Mouse (Mus musculus): ENCODE results near the gene Rbm42. TPM values are rescaled to one million over a fixed set of nuclear protein-coding genes. Genes with fewer than 3 reads are reported as not detected.

Rbm42 gene
- polyA plus RNA-seq, 1 experiment from 2014 or later, result 139 TPM

DNA sequence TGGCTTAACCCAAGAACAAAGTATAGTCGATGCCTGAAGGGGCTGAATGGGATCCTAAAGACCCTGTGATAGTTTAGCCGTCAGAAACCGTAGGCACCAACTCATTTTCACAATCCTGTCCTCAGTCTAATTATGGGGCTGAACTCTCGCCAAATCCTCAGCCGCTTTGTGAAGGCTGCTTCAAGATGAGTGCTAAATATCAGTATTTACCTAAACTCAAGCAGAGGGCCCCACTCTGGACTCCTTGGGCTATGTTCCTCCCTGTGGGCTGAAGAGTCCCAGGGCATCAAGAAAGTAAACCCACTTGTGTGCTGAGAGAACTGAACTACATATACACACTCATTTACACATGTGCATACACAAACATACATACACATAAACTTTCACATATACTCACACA, 53.3 kb downstream of the Rbm42 start:
- Histone ChIP-seq H3K9ac (no peak overlapping the region), H3K9me3 (no peaks in the 10 kb centered on the region), H3K4me1 (replicated peaks) (peaks cover 14% of the 10 kb centered on the region), H3K4me2 (no peak overlapping the region), H3K36me3 (no peaks in the 10 kb centered on the region), H3K27ac (replicated peaks) (no peak overlapping the region), H3K27me3 (no peaks in the 10 kb centered on the region), H3K4me3 (no peak overlapping the region)
- 83% methylated on average over 5 of the region's 5 CpGs for WGBS
- ATAC-seq (ENCODE audit: low FRiP score, low read depth), result no peak

DNA sequence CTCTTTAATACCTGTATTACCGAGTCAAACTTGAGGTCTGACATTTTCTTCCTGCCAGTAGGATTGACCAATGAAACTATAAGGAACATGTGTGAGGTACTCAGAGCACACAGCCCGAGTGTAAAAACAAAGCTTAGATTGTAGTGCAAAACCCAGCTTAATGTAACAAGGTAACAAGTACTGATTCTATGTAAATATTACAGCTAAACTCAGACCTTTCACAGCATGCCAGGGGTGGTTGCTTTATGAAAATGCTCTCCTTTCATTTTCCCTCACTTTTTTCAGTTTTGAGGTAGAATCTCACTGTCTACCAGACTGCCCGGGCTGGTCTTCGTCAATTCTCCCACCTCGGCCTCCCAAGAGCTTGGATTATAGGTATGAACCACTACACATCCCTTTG, 54.0 kb downstream of the Rbm42 start:
- ATAC-seq (ENCODE audit: low FRiP score, low read depth), result no peak
- Histone ChIP-seq H3K4me3 (no peak overlapping the region), H3K27me3 (no peaks in the 10 kb centered on the region), H3K36me3 (no peaks in the 10 kb centered on the region), H3K9ac (no peak overlapping the region), H3K4me1 (replicated peaks) (peaks cover 14% of the 10 kb centered on the region), H3K9me3 (no peaks in the 10 kb centered on the region), H3K27ac (replicated peaks) (no peak overlapping the region), H3K4me2 (no peak overlapping the region)
- WGBS, result 90% methylated on average over 5 of the region's 5 CpGs

DNA sequence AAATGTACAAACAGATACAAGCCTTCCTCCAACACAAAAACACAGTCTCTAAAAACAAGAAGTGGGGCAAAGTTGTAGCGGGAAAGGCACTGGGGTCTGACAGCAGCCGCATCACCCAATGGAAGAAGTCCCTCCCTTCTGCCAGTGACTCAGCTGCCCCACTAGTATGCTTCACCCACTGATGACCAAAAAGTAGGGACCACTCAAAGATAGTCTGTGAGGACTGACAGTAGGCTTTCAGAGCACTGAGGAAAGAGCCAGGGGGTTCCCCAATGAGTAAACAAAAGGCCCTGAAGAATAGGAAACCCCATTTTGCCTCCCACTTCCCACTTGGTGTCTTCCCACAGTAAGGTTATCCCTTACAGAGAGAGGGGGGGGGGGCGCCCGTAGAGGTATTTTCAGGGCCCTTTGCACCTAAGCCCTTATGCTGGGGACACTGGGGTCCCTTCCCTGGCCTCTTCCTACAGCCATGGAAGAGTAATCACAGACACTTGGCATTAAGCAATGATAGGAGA, 55.5 kb downstream of the Rbm42 start:
- H3K9me3 ChIP-seq, result no peaks in the 10 kb centered on the region
- H3K4me1 ChIP-seq (replicated peaks), result peaks cover 8% of the 10 kb centered on the region
- no peak overlapping the region for H3K4me3 ChIP-seq
- no peaks in the 10 kb centered on the region for H3K27me3 ChIP-seq
- 73% methylated on average over 4 of the region's 4 CpGs for WGBS
- no peak for ATAC-seq (ENCODE audit: low FRiP score, low read depth)
- no peaks in the 10 kb centered on the region for H3K36me3 ChIP-seq
- H3K9ac ChIP-seq, result no peak overlapping the region
- no peak overlapping the region for H3K4me2 ChIP-seq
- no peak overlapping the region for H3K27ac ChIP-seq (replicated peaks)

DNA sequence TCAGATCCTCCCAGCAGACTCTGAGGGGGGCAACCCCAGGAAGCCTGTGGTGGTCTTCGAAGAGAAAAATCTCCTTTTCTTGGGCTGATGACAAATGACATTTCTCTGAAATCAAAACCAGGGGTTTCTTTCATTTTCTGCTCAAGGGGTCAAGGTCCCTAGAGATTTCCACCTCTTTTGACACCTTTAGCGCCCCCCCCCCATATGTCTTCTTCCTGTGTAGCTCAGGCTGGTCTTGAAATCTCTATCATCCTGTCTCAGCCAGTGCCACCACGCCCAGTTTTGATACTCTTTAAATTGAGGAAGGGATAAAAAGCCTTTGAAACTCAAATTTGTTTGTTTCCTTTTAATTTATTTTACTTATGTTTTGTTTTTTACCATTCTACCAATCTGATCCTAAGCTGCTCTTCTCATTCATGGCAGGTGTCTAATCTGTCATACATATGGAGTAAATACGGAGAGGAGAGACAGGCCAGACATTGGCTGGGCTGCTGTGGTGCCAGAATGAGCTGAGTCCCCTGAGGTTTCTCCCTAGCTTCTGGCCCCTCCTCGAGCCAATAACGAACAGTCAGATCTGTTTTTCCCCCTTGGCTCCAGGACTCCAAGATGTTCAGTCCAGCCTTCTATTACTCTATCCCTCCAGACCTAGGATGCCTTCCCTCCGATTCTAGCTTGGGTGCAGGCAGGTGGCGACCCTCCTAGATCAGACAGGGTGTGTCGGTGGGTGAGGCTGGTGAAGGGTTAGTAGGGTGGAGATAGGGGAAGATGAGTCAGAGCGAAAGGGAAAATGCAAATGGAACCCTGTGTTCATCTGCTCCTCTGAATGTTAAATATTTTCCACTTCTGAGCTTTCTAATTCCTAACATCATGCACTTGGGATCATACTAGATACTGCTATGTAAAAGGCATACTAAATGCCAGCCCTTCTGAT, 56.3 kb downstream of the Rbm42 start:
- Histone ChIP-seq H3K9me3 (no peaks in the 10 kb centered on the region), H3K4me3 (no peak overlapping the region), H3K27me3 (no peaks in the 10 kb centered on the region), H3K4me1 (replicated peaks) (peaks cover 8% of the 10 kb centered on the region), H3K27ac (replicated peaks) (no peak overlapping the region), H3K4me2 (no peak overlapping the region), H3K9ac (no peak overlapping the region), H3K36me3 (no peaks in the 10 kb centered on the region)
- no peak for ATAC-seq (ENCODE audit: low FRiP score, low read depth)
- 65% methylated on average over 10 of the region's 10 CpGs for WGBS

DNA sequence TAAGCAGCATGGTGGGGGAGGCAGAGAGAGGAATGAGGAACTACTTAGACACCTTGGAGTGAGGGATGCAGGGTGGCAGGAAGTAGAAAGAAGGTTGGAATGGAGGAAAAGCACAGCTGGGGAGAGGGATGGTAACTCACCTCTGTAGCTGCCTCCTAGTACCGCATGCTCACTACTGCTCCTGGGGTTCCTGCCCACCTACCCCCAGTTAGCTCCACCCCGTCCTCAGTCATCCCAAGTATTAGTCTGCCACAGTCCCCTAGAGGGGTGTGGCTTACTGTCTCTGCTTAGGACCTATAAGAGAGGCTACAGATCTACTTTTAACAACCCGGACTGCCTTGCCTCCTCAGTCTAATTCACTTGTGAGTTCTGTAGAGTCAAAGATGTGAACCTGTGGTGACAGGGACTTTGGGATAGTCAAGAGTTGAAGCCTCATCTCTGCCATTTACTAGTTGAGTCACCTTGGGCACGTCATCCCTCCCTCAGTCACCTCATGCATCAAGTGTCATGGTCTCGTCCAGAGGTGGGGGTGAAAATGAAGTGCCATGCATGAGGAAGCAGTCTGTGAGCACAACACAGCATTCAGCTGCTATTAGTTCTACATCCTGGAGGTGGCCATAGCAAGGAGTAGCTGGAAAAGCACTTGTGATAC, 57.2 kb downstream of the Rbm42 start:
- no peak overlapping the region for H3K4me2 ChIP-seq
- WGBS, result 59% methylated on average over 5 of the region's 5 CpGs
- H3K27ac ChIP-seq (replicated peaks), result no peak overlapping the region
- peaks cover 8% of the 10 kb centered on the region for H3K4me1 ChIP-seq (replicated peaks)
- no peak overlapping the region for H3K4me3 ChIP-seq
- H3K36me3 ChIP-seq, result no peaks in the 10 kb centered on the region
- H3K9me3 ChIP-seq, result no peaks in the 10 kb centered on the region
- no peaks in the 10 kb centered on the region for H3K27me3 ChIP-seq
- ATAC-seq (ENCODE audit: low FRiP score, low read depth), result no peak
- H3K9ac ChIP-seq, result no peak overlapping the region

DNA sequence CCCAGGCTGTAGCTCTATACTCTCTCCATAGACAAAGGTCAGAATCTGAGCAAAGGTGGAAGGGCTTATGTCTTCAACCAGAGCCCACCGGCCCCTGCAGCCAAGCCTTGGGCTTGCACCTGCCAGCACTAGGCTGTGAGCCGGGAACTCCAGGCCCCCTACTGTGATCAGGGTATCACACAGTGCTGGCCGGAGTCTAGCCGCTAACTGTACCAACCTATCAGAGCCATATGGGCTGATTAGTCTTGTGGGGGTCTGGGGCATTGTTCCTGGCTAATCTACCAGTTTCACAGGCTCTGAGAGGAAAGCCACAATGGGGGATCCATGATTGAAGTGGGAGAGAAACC, 58.5 kb downstream of the Rbm42 start:
- no peaks in the 10 kb centered on the region for H3K9me3 ChIP-seq
- WGBS, result 37% methylated on average over 4 of the region's 4 CpGs
- H3K4me1 ChIP-seq (replicated peaks), result peaks cover 20% of the 10 kb centered on the region
- no peak for ATAC-seq (ENCODE audit: low FRiP score, low read depth)
- 0 out of 2 replicates have a peak, but pooled peaks cover under 1% of the 10 kb centered on the region for H3K36me3 ChIP-seq
- no peak overlapping the region for H3K27ac ChIP-seq (replicated peaks)
- no peak overlapping the region for H3K4me3 ChIP-seq
- no peaks in the 10 kb centered on the region for H3K27me3 ChIP-seq
- no peak overlapping the region for H3K4me2 ChIP-seq
- H3K9ac ChIP-seq, result no peak overlapping the region

Other genes starting within 250 kb of the Rbm42 start
- 28.9 and 39.1 TPM in 2 replicates for gene Tyrobp, start 236.6 kb downstream of the Rbm42 start, polyA plus RNA-seq (2015; fragmentation: Nextera tagmentation; extraction: Ambion mirVana)
- 0.53 and 0.56 TPM in 2 replicates for gene Hcst, start 230.5 kb downstream of the Rbm42 start, polyA plus RNA-seq (2015; fragmentation: Nextera tagmentation; extraction: Ambion mirVana)
- gene Nfkbid, start 228.6 kb downstream of the Rbm42 start, polyA plus RNA-seq (2015; fragmentation: Nextera tagmentation; extraction: Ambion mirVana), result 2.4 and 2.9 TPM in 2 replicates
- 674 and 762 TPM in 2 replicates for gene Aplp1, start 204.8 kb downstream of the Rbm42 start, polyA plus RNA-seq (2015; fragmentation: Nextera tagmentation; extraction: Ambion mirVana)
- 4.7 and 7.3 TPM in 2 replicates for gene Kirrel2, start 192.6 kb downstream of the Rbm42 start, polyA plus RNA-seq (2015; fragmentation: Nextera tagmentation; extraction: Ambion mirVana)
- 1.1 and 1.2 TPM in 2 replicates for gene Nphs1, start 192.0 kb downstream of the Rbm42 start, polyA plus RNA-seq (2015; fragmentation: Nextera tagmentation; extraction: Ambion mirVana)
- 0.36 TPM in 1 of 2 replicates, not detected in the other for gene Prodh2, start 156.7 kb downstream of the Rbm42 start, polyA plus RNA-seq (2015; fragmentation: Nextera tagmentation; extraction: Ambion mirVana)
- gene Arhgap33, start 115.3 kb downstream of the Rbm42 start, polyA plus RNA-seq (2015; fragmentation: Nextera tagmentation; extraction: Ambion mirVana), result 101 and 135 TPM in 2 replicates
- gene Hspb6, start 98.1 kb downstream of the Rbm42 start, polyA plus RNA-seq (2015; fragmentation: Nextera tagmentation; extraction: Ambion mirVana), result 11.1 and 13.2 TPM in 2 replicates
- 8.4 and 9.1 TPM in 2 replicates for gene Proser3, start 98.0 kb downstream of the Rbm42 start, polyA plus RNA-seq (2015; fragmentation: Nextera tagmentation; extraction: Ambion mirVana)
- gene Lin37, start 90.5 kb downstream of the Rbm42 start, polyA plus RNA-seq (2015; fragmentation: Nextera tagmentation; extraction: Ambion mirVana), result 52.7 and 53.1 TPM in 2 replicates
- gene U2af1l4, start 87.0 kb downstream of the Rbm42 start, polyA plus RNA-seq (2015; fragmentation: Nextera tagmentation; extraction: Ambion mirVana), result 89.7 and 92.1 TPM in 2 replicates
- gene Gm49396, start 87.0 kb downstream of the Rbm42 start, polyA plus RNA-seq (2015; fragmentation: Nextera tagmentation; extraction: Ambion mirVana), result 15.4 and 17.5 TPM in 2 replicates
- 124 and 134 TPM in 2 replicates for gene Psenen, start 86.7 kb downstream of the Rbm42 start, polyA plus RNA-seq (2015; fragmentation: Nextera tagmentation; extraction: Ambion mirVana)
- 5.5 and 6.0 TPM in 2 replicates for gene Igflr1, start 84.9 kb downstream of the Rbm42 start, polyA plus RNA-seq (2015; fragmentation: Nextera tagmentation; extraction: Ambion mirVana)
- 9.2 and 9.8 TPM in 2 replicates for gene Kmt2b, start 61.6 kb downstream of the Rbm42 start, polyA plus RNA-seq (2015; fragmentation: Nextera tagmentation; extraction: Ambion mirVana)
- gene Zbtb32, start 51.4 kb downstream of the Rbm42 start, polyA plus RNA-seq (2015; fragmentation: Nextera tagmentation; extraction: Ambion mirVana), result 0.10 and 0.37 TPM in 2 replicates
- 0.51 and 0.82 TPM in 2 replicates for gene Upk1a, start 37.5 kb downstream of the Rbm42 start, polyA plus RNA-seq (2015; fragmentation: Nextera tagmentation; extraction: Ambion mirVana)
- 1,185 and 1,301 TPM in 2 replicates for gene Cox6b1, start 24.2 kb downstream of the Rbm42 start, polyA plus RNA-seq (2015; fragmentation: Nextera tagmentation; extraction: Ambion mirVana)
- gene Etv2, start 14.5 kb downstream of the Rbm42 start, polyA plus RNA-seq (2015; fragmentation: Nextera tagmentation; extraction: Ambion mirVana), result not detected in 2 replicates
- 25.9 and 29.9 TPM in 2 replicates for gene Haus5, start 14.7 kb upstream of the Rbm42 start, polyA plus RNA-seq (2015; fragmentation: Nextera tagmentation; extraction: Ambion mirVana)
- gene Pmis2, start 21.3 kb upstream of the Rbm42 start, polyA plus RNA-seq (2015; fragmentation: Nextera tagmentation; extraction: Ambion mirVana), result not detected in 2 replicates
- gene 2200002J24Rik, start 48.6 kb upstream of the Rbm42 start, polyA plus RNA-seq (2015; fragmentation: Nextera tagmentation; extraction: Ambion mirVana), result not detected in 2 replicates
- gene Atp4a, start 61.9 kb upstream of the Rbm42 start, polyA plus RNA-seq (2015; fragmentation: Nextera tagmentation; extraction: Ambion mirVana), result 3.1 and 3.3 TPM in 2 replicates
- gene Tmem147, start 79.2 kb upstream of the Rbm42 start, polyA plus RNA-seq (2015; fragmentation: Nextera tagmentation; extraction: Ambion mirVana), result 273 and 284 TPM in 2 replicates
- gene Gapdhs, start 93.4 kb upstream of the Rbm42 start, polyA plus RNA-seq (2015; fragmentation: Nextera tagmentation; extraction: Ambion mirVana), result 0.79 and 1.4 TPM in 2 replicates
- 2.2 TPM in 2 replicates for gene Sbsn, start 101.2 kb upstream of the Rbm42 start, polyA plus RNA-seq (2015; fragmentation: Nextera tagmentation; extraction: Ambion mirVana)
- gene Dmkn, start 113.4 kb upstream of the Rbm42 start, polyA plus RNA-seq (2015; fragmentation: Nextera tagmentation; extraction: Ambion mirVana), result 2.0 and 3.0 TPM in 2 replicates
- gene Krtdap, start 137.6 kb upstream of the Rbm42 start, polyA plus RNA-seq (2015; fragmentation: Nextera tagmentation; extraction: Ambion mirVana), result 0.52 and 2.8 TPM in 2 replicates
- gene Ffar2, start 173.5 kb upstream of the Rbm42 start, polyA plus RNA-seq (2015; fragmentation: Nextera tagmentation; extraction: Ambion mirVana), result 0.21 TPM in 1 of 2 replicates, not detected in the other
- 0.13 TPM in 1 of 2 replicates, not detected in the other for gene Ffar3, start 205.9 kb upstream of the Rbm42 start, polyA plus RNA-seq (2015; fragmentation: Nextera tagmentation; extraction: Ambion mirVana)
- gene Ffar1, start 211.2 kb upstream of the Rbm42 start, polyA plus RNA-seq (2015; fragmentation: Nextera tagmentation; extraction: Ambion mirVana), result not detected in 2 replicates
- gene Cd22, start 230.0 kb upstream of the Rbm42 start, polyA plus RNA-seq (2015; fragmentation: Nextera tagmentation; extraction: Ambion mirVana), result 0.35 TPM in 1 of 2 replicates, not detected in the other